Mouse (Mus musculus) ES-E14 (cell line): Measurements from ENCODE around the gene B3gnt9.
"Not testable (repeated sequence)": the region's sequence is repeated elsewhere in the genome, so short reads cannot be mapped to it uniquely, and the experiment has no call there.

Experiments used
- MAFK ChIP-seq: IDR thresholded peaks from 2 replicates; pipeline ENCODE4 v1.6.1; 2014; ENCODE audit warnings: mild to moderate bottlenecking, low read depth, low read length, inconsistent platforms; ENCODE audit not compliant: insufficient read depth
- ZC3H11A ChIP-seq: IDR thresholded peaks from 2 replicates; pipeline ENCODE4 v1.6.1; 2012; ENCODE audit warnings: low read depth, mild to moderate bottlenecking, inconsistent platforms, low read length, borderline replicate concordance

- TF ChIP-seq ZC3H11A, MAFK: not testable (repeated sequence)
Measured at GRCm38 (mm10) chr8:105291364-105291763, 36.4 kb upstream of the B3gnt9 start.
